Mouse (Mus musculus): ENCODE results near the gene Mosmo.

DNA sequence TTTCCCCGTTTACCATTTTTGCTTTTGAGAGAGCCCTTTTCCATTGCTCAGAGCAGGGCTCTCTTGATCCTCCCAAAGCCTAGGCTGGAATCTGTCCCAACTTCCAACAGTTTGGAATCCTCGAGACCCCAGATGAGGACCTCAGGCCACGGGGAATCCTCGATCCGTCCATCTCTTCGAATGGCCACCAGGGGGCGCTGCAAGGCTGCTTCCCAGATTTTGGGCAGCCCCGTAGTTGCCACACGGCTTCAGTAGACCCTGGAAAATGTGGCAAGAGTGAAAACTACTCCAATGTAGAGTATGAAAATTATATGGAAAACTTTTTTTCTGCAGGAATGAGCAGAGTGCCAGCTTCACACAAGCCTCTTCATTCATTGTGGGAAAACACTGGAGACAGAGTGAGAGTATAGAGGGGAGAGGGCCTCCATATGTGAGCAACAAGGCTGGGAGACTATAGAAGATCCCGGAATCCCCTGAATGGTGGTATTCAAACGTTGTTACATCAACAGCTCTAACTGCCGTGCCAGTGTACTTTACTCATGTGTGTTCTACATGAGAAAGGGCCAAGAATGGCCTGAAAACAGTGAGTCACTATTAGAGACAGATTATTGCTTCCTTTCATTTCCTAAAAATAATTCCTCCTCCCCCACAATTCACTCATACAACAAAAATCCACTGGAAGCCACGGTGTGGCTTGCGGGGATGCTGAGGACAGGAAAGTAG is 7.1 kb upstream of the Mosmo start, which contains the start of gene Pdzd9:
- TF ChIP-seq POLR2A (IDR thresholded peaks at IDR 0.05; ENCODE audit: low read depth, low read length) (no peak), CTCF (IDR thresholded peaks at IDR 0.05; ENCODE audit: extremely low read depth, insufficient read depth, insufficient read length, insufficient replicate concordance) (peak; percentile 86; the same call in 1 of the 2 replicates)
